Mouse (Mus musculus) thymus, postnatal 14 days (tissue): ENCODE measurements at regions not wholly inside any gene's neighbourhood (a gene's known extent, or its start where the extent isn't known, plus 50 kb on each side); places are given as distances from the start of the nearest gene placed in this dataset.

Experiments
- DNase-seq: peaks from one replicate; pipeline ENCODE4 v3.0.0; 2021

GRCm38 (mm10) chr7:31208237-31209054 lies 52.8 kb upstream of the Gramd1a start:
- peak; percentile 78 for DNase-seq

GRCm38 (mm10) chr7:31207563-31208236 lies 52.0 kb upstream of the Gramd1a start:
- DNase-seq = no peak
